Mouse (Mus musculus) stomach, postnatal 0 days (tissue): Measurements from ENCODE around the gene Htt.

Experiments
- CTCF ChIP-seq: IDR thresholded peaks from 2 replicates; pipeline ENCODE4 v1.5.1; 2016; ENCODE audit warnings: antibody characterized with exemption, low read depth, mild to moderate bottlenecking, moderate library complexity
- EP300 ChIP-seq: optimal IDR thresholded peaks from 2 replicates; pipeline ENCODE3; 2016; ENCODE audit warnings: antibody characterized with exemption

- TF ChIP-seq CTCF = no peak
- no peak for TF ChIP-seq EP300
These were observed 148.3 kb downstream of the Htt start for GRCm38 (mm10) chr5:34909634-34910503.
